Mouse (Mus musculus): ENCODE measurements around the gene Ncor2.

The Ncor2 gene

GRCm38 (mm10) chr5:125170107-125170842, 8.7 kb downstream of the Ncor2 start:
- no peak for DNase-seq (ENCODE audit: low spot score in 2 of 2)

GRCm38 (mm10) chr5:125168101-125168500, 10.9 kb downstream of the Ncor2 start:
- DNase-seq (ENCODE audit: low spot score in 2 of 2): no peak

- no peak for DNase-seq (ENCODE audit: low spot score in 2 of 2)
Observed at GRCm38 (mm10) chr5:125167524-125167923, 11.5 kb downstream of the Ncor2 start.

- DNase-seq (ENCODE audit: low spot score in 2 of 2): no peak
Observed at GRCm38 (mm10) chr5:125165993-125166392, 13.0 kb downstream of the Ncor2 start.

GRCm38 (mm10) chr5:125164465-125165167, 14.4 kb downstream of the Ncor2 start:
- peak; percentile 75 to 76 for DNase-seq (ENCODE audit: low spot score in 2 of 2)

GRCm38 (mm10) chr5:125163441-125164050, 15.5 kb downstream of the Ncor2 start:
- DNase-seq (ENCODE audit: low spot score in 2 of 2): no peak

- no peak for DNase-seq (ENCODE audit: low spot score in 2 of 2)
Observed at GRCm38 (mm10) chr5:125162461-125162860, 16.6 kb downstream of the Ncor2 start.

GRCm38 (mm10) chr5:125159804-125160405, 19.1 kb downstream of the Ncor2 start:
- DNase-seq (ENCODE audit: low spot score in 2 of 2): no peak

GRCm38 (mm10) chr5:125159293-125159692, 19.7 kb downstream of the Ncor2 start:
- DNase-seq (ENCODE audit: low spot score in 2 of 2): peak; percentile 84 to 89

- peak in 1 of 2 experiments; percentile 57 for DNase-seq (ENCODE audit: low spot score in 2 of 2)
Observed at GRCm38 (mm10) chr5:125158232-125158961, 20.6 kb downstream of the Ncor2 start.

GRCm38 (mm10) chr5:125157375-125158033, 21.5 kb downstream of the Ncor2 start:
- no peak for DNase-seq (ENCODE audit: low spot score in 2 of 2)

- DNase-seq (ENCODE audit: low spot score in 2 of 2): no peak
Observed at GRCm38 (mm10) chr5:125156418-125157205, 22.4 kb downstream of the Ncor2 start.

- no peak for DNase-seq (ENCODE audit: low spot score in 2 of 2)
Observed at GRCm38 (mm10) chr5:125155451-125155850, 23.6 kb downstream of the Ncor2 start.

GRCm38 (mm10) chr5:125154989-125155388, 24.0 kb downstream of the Ncor2 start:
- peak in 1 of 2 experiments; percentile 69 for DNase-seq (ENCODE audit: low spot score in 2 of 2)

GRCm38 (mm10) chr5:125154178-125154577, 24.8 kb downstream of the Ncor2 start:
- no peak for DNase-seq (ENCODE audit: low spot score in 2 of 2)

GRCm38 (mm10) chr5:125153201-125153816, 25.7 kb downstream of the Ncor2 start:
- no peak for DNase-seq (ENCODE audit: low spot score in 2 of 2)

GRCm38 (mm10) chr5:125151872-125152534, 27.0 kb downstream of the Ncor2 start:
- DNase-seq (ENCODE audit: low spot score in 2 of 2): no peak

- DNase-seq (ENCODE audit: low spot score in 2 of 2): no peak
Observed at GRCm38 (mm10) chr5:125150951-125151564, 28.0 kb downstream of the Ncor2 start.

- peak in 1 of 2 experiments; percentile 57 for DNase-seq (ENCODE audit: low spot score in 2 of 2)
Observed at GRCm38 (mm10) chr5:125149142-125149541, 29.9 kb downstream of the Ncor2 start.

All from heart, adult 9 months (tissue).